Mouse (Mus musculus) heart, embryonic 11.5 days (tissue): Measurements from ENCODE around the gene Iqch. TPM values are rescaled to one million over a fixed set of nuclear protein-coding genes. Genes with fewer than 3 reads are reported as not detected.
A peak's percentile ranks its signal among the peaks of the same experiment; 100 is the strongest.

ENCODE experiments used
- ATAC-seq: fragments of 200-750 bp; cut with Nextera tagmentation; replicated peaks from 2 replicates; pipeline ENCODE4 v1.8.0; 2017; ENCODE audit warnings: moderate library complexity; ENCODE audit not compliant: insufficient number of reproducible peaks, low FRiP score, low TSS enrichment
- H3K27ac ChIP-seq: fragments of 300-500 bp; sonication (generic); 2 replicates; pipeline ENCODE4 v1.5.1; 2014; ENCODE audit warnings: mild to moderate bottlenecking, low read depth, low read length
- H3K27me3 ChIP-seq: fragments of 300-500 bp; sonication (generic); 2 replicates; pipeline ENCODE4 v1.6.1; 2014; ENCODE audit warnings: mild to moderate bottlenecking, low read length, mixed read lengths; ENCODE audit not compliant: control insufficient read depth, insufficient read depth
- H3K36me3 ChIP-seq: fragments of 300-500 bp; sonication (generic); 2 replicates; pipeline ENCODE4 v1.6.1; 2014; ENCODE audit warnings: mild to moderate bottlenecking, low read length, moderate library complexity, mixed read lengths; ENCODE audit not compliant: control insufficient read depth, insufficient read depth
- H3K4me1 ChIP-seq: fragments of 300-500 bp; sonication (generic); 2 replicates; pipeline ENCODE4 v1.6.1; 2014; ENCODE audit warnings: low read length; ENCODE audit not compliant: control insufficient read depth, insufficient read depth
- H3K4me2 ChIP-seq: fragments of 300-500 bp; sonication (generic); 2 replicates; pipeline ENCODE4 v1.6.1; 2014; ENCODE audit warnings: mild to moderate bottlenecking, moderate library complexity
- H3K4me3 ChIP-seq: fragments of 300-500 bp; sonication (generic); 2 replicates; pipeline ENCODE4 v1.5.1; 2014; ENCODE audit warnings: low read depth, low read length
- H3K9ac ChIP-seq: fragments of 300-500 bp; sonication (generic); 2 replicates; pipeline ENCODE4 v1.6.1; 2014; ENCODE audit warnings: mild to moderate bottlenecking, low read depth, low read length, moderate library complexity
- H3K9me3 ChIP-seq: fragments of 300-500 bp; sonication (generic); replicated peaks from 2 replicates; pipeline ENCODE4 v1.6.1; 2016; ENCODE audit warnings: low read length; ENCODE audit not compliant: control insufficient read depth
- WGBS: fragments of 180-500 bp; shearing (Covaris S2); extraction: QIAGEN DNeasy Blood & Tissue Kit; methylation state at CpG from one replicate; pipeline ENCODE4 v1.1.7; 2014; ENCODE audit not compliant: insufficient replicate concordance; 5-methylcytosine and 5-hydroxymethylcytosine counted together
- polyA plus RNA-seq: library from polyadenylated mRNA; unstranded; fragments of >200 nt; fragmentation: Nextera tagmentation; extraction: Ambion mirVana; gene quantifications from 2 replicates; pipeline ENCODE4 v1.2.1, GENCODE M21; 2014

Gene Iqch
- polyA plus RNA-seq, 1 experiment from 2014 or later: 0.11 TPM

GRCm38 (mm10) chr9:63585251-63585650, 17.0 kb downstream of the Iqch start:
- no peak overlapping the region for H3K4me3 ChIP-seq
- 88% methylated on average over 6 of the region's 6 CpGs for WGBS
- no peaks in the 10 kb centered on the region for H3K27me3 ChIP-seq
- no peaks in the 10 kb centered on the region for H3K36me3 ChIP-seq
- ATAC-seq: no peak
- H3K4me1 ChIP-seq: 0 out of 2 replicates have a peak, but pooled peaks cover 4% of the 10 kb centered on the region
- H3K9me3 ChIP-seq: no peaks in the 10 kb centered on the region
- no peak overlapping the region for H3K27ac ChIP-seq
- H3K9ac ChIP-seq: no peak overlapping the region
- no peak overlapping the region for H3K4me2 ChIP-seq

GRCm38 (mm10) chr9:63581778-63582177, 20.5 kb downstream of the Iqch start:
- no peaks in the 10 kb centered on the region for H3K27me3 ChIP-seq
- 0 out of 2 replicates have a peak, but pooled peaks cover 4% of the 10 kb centered on the region for H3K4me1 ChIP-seq
- H3K4me3 ChIP-seq: no peak overlapping the region
- no peaks in the 10 kb centered on the region for H3K36me3 ChIP-seq
- H3K9ac ChIP-seq: no peak overlapping the region
- H3K27ac ChIP-seq: no peak overlapping the region
- no peak for ATAC-seq
- H3K9me3 ChIP-seq: no peaks in the 10 kb centered on the region
- WGBS: 60% methylated on average over 4 of the region's 4 CpGs
- no peak overlapping the region for H3K4me2 ChIP-seq

GRCm38 (mm10) chr9:63580046-63580445, 22.2 kb downstream of the Iqch start:
- Histone ChIP-seq H3K36me3 (no peaks in the 10 kb centered on the region), H3K4me3 (no peak overlapping the region), H3K9ac (no peak overlapping the region), H3K27ac (no peak overlapping the region), H3K4me1 (0 out of 2 replicates have a peak, but pooled peaks cover 4% of the 10 kb centered on the region), H3K27me3 (no peaks in the 10 kb centered on the region), H3K9me3 (no peaks in the 10 kb centered on the region), H3K4me2 (no peak overlapping the region)
- ATAC-seq: no peak
- 56% methylated on average over 2 of the region's 2 CpGs for WGBS

- H3K27ac ChIP-seq: no peak overlapping the region
- no peaks in the 10 kb centered on the region for H3K36me3 ChIP-seq
- H3K4me3 ChIP-seq: no peak overlapping the region
- WGBS: 83% methylated on average over 5 of the region's 5 CpGs
- H3K4me1 ChIP-seq: 0 out of 2 replicates have a peak, but pooled peaks cover 4% of the 10 kb centered on the region
- no peak for ATAC-seq
- H3K27me3 ChIP-seq: no peaks in the 10 kb centered on the region
- no peak overlapping the region for H3K9ac ChIP-seq
- no peaks in the 10 kb centered on the region for H3K9me3 ChIP-seq
- H3K4me2 ChIP-seq: no peak overlapping the region
These were observed 22.6 kb downstream of the Iqch start for GRCm38 (mm10) chr9:63579644-63580043.

GRCm38 (mm10) chr9:63577469-63577868, 24.8 kb downstream of the Iqch start:
- no peaks in the 10 kb centered on the region for H3K36me3 ChIP-seq
- 81% methylated on average over 3 of the region's 3 CpGs for WGBS
- no peak for ATAC-seq
- H3K4me1 ChIP-seq: 0 out of 2 replicates have a peak, but pooled peaks cover 4% of the 10 kb centered on the region
- H3K4me2 ChIP-seq: no peak overlapping the region
- no peaks in the 10 kb centered on the region for H3K9me3 ChIP-seq
- H3K27me3 ChIP-seq: no peaks in the 10 kb centered on the region
- no peak overlapping the region for H3K9ac ChIP-seq
- H3K4me3 ChIP-seq: no peak overlapping the region
- no peak overlapping the region for H3K27ac ChIP-seq

- ATAC-seq: no peak
- no peaks in the 10 kb centered on the region for H3K36me3 ChIP-seq
- no peak overlapping the region for H3K27ac ChIP-seq
- H3K9me3 ChIP-seq: no peaks in the 10 kb centered on the region
- 73% methylated on average over 7 of the region's 7 CpGs for WGBS
- no peaks in the 10 kb centered on the region for H3K27me3 ChIP-seq
- peaks cover 9% of the 10 kb centered on the region for H3K4me1 ChIP-seq
- H3K4me3 ChIP-seq: no peak overlapping the region
- H3K4me2 ChIP-seq: no peak overlapping the region
- no peak overlapping the region for H3K9ac ChIP-seq
These were observed 29.4 kb downstream of the Iqch start for GRCm38 (mm10) chr9:63572874-63573273.

- ATAC-seq: no peak
- 30% methylated on average over 6 of the region's 6 CpGs for WGBS
These were observed 30.4 kb downstream of the Iqch start for GRCm38 (mm10) chr9:63571895-63572294.

GRCm38 (mm10) chr9:63568808-63569207, 33.5 kb downstream of the Iqch start:
- peaks cover 9% of the 10 kb centered on the region for H3K4me1 ChIP-seq
- no peaks in the 10 kb centered on the region for H3K27me3 ChIP-seq
- ATAC-seq: no peak
- H3K9me3 ChIP-seq: no peaks in the 10 kb centered on the region
- H3K4me3 ChIP-seq: no peak overlapping the region
- no peak overlapping the region for H3K9ac ChIP-seq
- 0 out of 2 replicates have a peak overlapping the region, but pooled peaks have one; percentile 20 for H3K4me2 ChIP-seq
- H3K27ac ChIP-seq: no peak overlapping the region
- WGBS: 20% methylated on average over 8 of the region's 8 CpGs
- no peaks in the 10 kb centered on the region for H3K36me3 ChIP-seq

More at GRCm38 (mm10) chr9:63571895-63572294, 30.4 kb downstream of the Iqch start:
- peaks cover 9% of the 10 kb centered on the region for H3K4me1 ChIP-seq
- no peak overlapping the region for H3K9ac ChIP-seq
- H3K4me2 ChIP-seq: no peak overlapping the region
- no peaks in the 10 kb centered on the region for H3K9me3 ChIP-seq
- H3K27ac ChIP-seq: no peak overlapping the region
- no peaks in the 10 kb centered on the region for H3K27me3 ChIP-seq
- H3K4me3 ChIP-seq: no peak overlapping the region
- no peaks in the 10 kb centered on the region for H3K36me3 ChIP-seq

- ATAC-seq: no peak
- Histone ChIP-seq H3K4me3 (no peak overlapping the region), H3K9ac (no peak overlapping the region), H3K27ac (no peak overlapping the region), H3K36me3 (no peaks in the 10 kb centered on the region), H3K4me2 (no peak overlapping the region), H3K4me1 (peaks cover 9% of the 10 kb centered on the region), H3K9me3 (no peaks in the 10 kb centered on the region), H3K27me3 (no peaks in the 10 kb centered on the region)
- WGBS: 77% methylated on average over 6 of the region's 6 CpGs
These were observed 34.0 kb downstream of the Iqch start for GRCm38 (mm10) chr9:63568314-63568713.
